Comparison of ENCODE assay signal across 14 mouse cellular contexts in genomic region chr7:115840613-115841012, GRCm38 (mm10).
"Had no signal": no experiment of that assay in that cellular context is flagged by ENCODE, and none has a peak within 500 bp of the region (broad histone marks: within the 10 kb centered on the region; RNA-seq: fewer than 3 reads in every experiment).

No protein-coding gene starts in this region.

- H3K4me1 ChIP-seq: intestine, embryonic 15.5 days; kidney, embryonic 15.5 days; limb, embryonic 12.5 days; midbrain, embryonic 15.5 days; neural tube, embryonic 12.5 days; stomach, embryonic 15.5 days had no signal

- H3K9me3 ChIP-seq: intestine, embryonic 15.5 days; kidney, embryonic 15.5 days; limb, embryonic 12.5 days; midbrain, embryonic 15.5 days; neural tube, embryonic 12.5 days; stomach, embryonic 15.5 days had no signal

- H3K4me3 ChIP-seq: intestine, embryonic 15.5 days; kidney, embryonic 15.5 days; limb, embryonic 12.5 days; midbrain, embryonic 15.5 days; neural tube, embryonic 12.5 days; stomach, embryonic 15.5 days had no signal

- H3K27me3 ChIP-seq: intestine, embryonic 15.5 days; limb, embryonic 12.5 days; midbrain, embryonic 15.5 days; neural tube, embryonic 12.5 days; stomach, embryonic 15.5 days had no signal

- H3K4me2 ChIP-seq: intestine, embryonic 15.5 days; kidney, embryonic 15.5 days; limb, embryonic 12.5 days; midbrain, embryonic 11.5 days; midbrain, embryonic 15.5 days; neural tube, embryonic 12.5 days; stomach, embryonic 15.5 days had no signal

- H3K9ac ChIP-seq: intestine, embryonic 15.5 days; kidney, embryonic 15.5 days; limb, embryonic 12.5 days; midbrain, embryonic 15.5 days; neural tube, embryonic 12.5 days; stomach, embryonic 15.5 days had no signal

- DNase-seq: kidney, adult 18-20 months; kidney, postnatal 36 days; layer of hippocampus, adult 9-11 months; lung, postnatal 36 days; right cerebral cortex, postnatal 4 days; thymus, adult 2 months; thymus, postnatal 25 days had no signal

- ATAC-seq: intestine, embryonic 15.5 days; midbrain, embryonic 15.5 days had no signal

- H3K27ac ChIP-seq: intestine, embryonic 15.5 days; kidney, embryonic 15.5 days; limb, embryonic 12.5 days; midbrain, embryonic 15.5 days; neural tube, embryonic 12.5 days; stomach, embryonic 15.5 days had no signal

- H3K36me3 ChIP-seq: intestine, embryonic 15.5 days; kidney, embryonic 15.5 days; limb, embryonic 12.5 days; midbrain, embryonic 15.5 days; neural tube, embryonic 12.5 days; stomach, embryonic 15.5 days had no signal
